Mouse (Mus musculus): ENCODE data around the gene Sirt5.

Gene Sirt5

GRCm38 (mm10) chr13:43364985-43365824 is at the start of gene Sirt5:
Sirt5 (plus strand) TSS chr13:43365496.
- DNase-seq = peak; percentile 74

GRCm38 (mm10) chr13:43317411-43317810 is 47.9 kb upstream of the Sirt5 start:
- DNase-seq = no peak

- no peak for DNase-seq
These were observed 45.9 kb upstream of the Sirt5 start for GRCm38 (mm10) chr13:43319396-43319795.

- DNase-seq = no peak
These were observed 43.8 kb upstream of the Sirt5 start for GRCm38 (mm10) chr13:43321492-43321891.

GRCm38 (mm10) chr13:43325427-43325826 is 39.9 kb upstream of the Sirt5 start:
- DNase-seq = no peak

GRCm38 (mm10) chr13:43331721-43332444 is 33.4 kb upstream of the Sirt5 start:
- no peak for DNase-seq

GRCm38 (mm10) chr13:43332591-43332990 is 32.7 kb upstream of the Sirt5 start:
- no peak for DNase-seq

- DNase-seq = no peak
These were observed 28.7 kb upstream of the Sirt5 start for GRCm38 (mm10) chr13:43336425-43337221.

- DNase-seq = no peak
These were observed 27.3 kb upstream of the Sirt5 start for GRCm38 (mm10) chr13:43338001-43338400.

- no peak for DNase-seq
These were observed 26.7 kb upstream of the Sirt5 start for GRCm38 (mm10) chr13:43338632-43339031.

GRCm38 (mm10) chr13:43346825-43347224 is 18.5 kb upstream of the Sirt5 start:
- no peak for DNase-seq

GRCm38 (mm10) chr13:43349376-43349775 is 15.9 kb upstream of the Sirt5 start:
- no peak for DNase-seq

GRCm38 (mm10) chr13:43350489-43351169 is 14.7 kb upstream of the Sirt5 start:
- DNase-seq = no peak

GRCm38 (mm10) chr13:43353356-43353755 is 11.9 kb upstream of the Sirt5 start:
- DNase-seq = no peak

GRCm38 (mm10) chr13:43354362-43354761 is 10.9 kb upstream of the Sirt5 start:
- no peak for DNase-seq

- no peak for DNase-seq
These were observed 8.8 kb upstream of the Sirt5 start for GRCm38 (mm10) chr13:43356346-43357125.

GRCm38 (mm10) chr13:43360534-43360933 is 4.8 kb upstream of the Sirt5 start:
- no peak for DNase-seq

- DNase-seq = no peak
These were observed 2.9 kb upstream of the Sirt5 start for GRCm38 (mm10) chr13:43362353-43362752.

- no peak for DNase-seq
These were observed 509 bp downstream of the Sirt5 start for GRCm38 (mm10) chr13:43365825-43366184.

GRCm38 (mm10) chr13:43370063-43370462 is 4.8 kb downstream of the Sirt5 start:
- DNase-seq = no peak

- DNase-seq = no peak
These were observed 7.6 kb downstream of the Sirt5 start for GRCm38 (mm10) chr13:43372892-43373291.

- no peak for DNase-seq
These were observed 8.9 kb downstream of the Sirt5 start for GRCm38 (mm10) chr13:43374205-43374604.
